Mouse (Mus musculus) lung, embryonic 15.5 days (tissue): ENCODE data around the gene Abhd12b. TPM values are rescaled to one million over a fixed set of nuclear protein-coding genes. Genes with fewer than 3 reads are reported as not detected.

Experiments used
- ATAC-seq: fragments of 200-750 bp; cut with Nextera tagmentation; 2 replicates; pipeline ENCODE4 v1.8.0; 2017; ENCODE audit warnings: moderate number of reproducible peaks, borderline replicate concordance; ENCODE audit not compliant: low FRiP score, low TSS enrichment; ENCODE audit errors: extremely low read depth
- H3K27ac ChIP-seq: fragments of 300-500 bp; sonication (generic); 2 replicates; pipeline ENCODE4 v1.5.1; 2015; ENCODE audit warnings: moderate library complexity, mild to moderate bottlenecking, inconsistent platforms
- H3K27me3 ChIP-seq: fragments of 300-500 bp; sonication (generic); 2 replicates; pipeline ENCODE4 v1.6.1; 2015; ENCODE audit warnings: inconsistent platforms
- H3K36me3 ChIP-seq: fragments of 300-500 bp; sonication (generic); 2 replicates; pipeline ENCODE4 v1.6.1; 2015; ENCODE audit warnings: inconsistent platforms
- H3K4me1 ChIP-seq: fragments of 300-500 bp; sonication (generic); 2 replicates; pipeline ENCODE4 v1.6.1; 2015; ENCODE audit warnings: inconsistent platforms
- H3K4me2 ChIP-seq: fragments of 300-500 bp; sonication (generic); 2 replicates; pipeline ENCODE4 v1.6.1; 2015; ENCODE audit warnings: inconsistent platforms, mild to moderate bottlenecking, moderate library complexity
- H3K4me3 ChIP-seq: fragments of 300-500 bp; sonication (generic); 2 replicates; pipeline ENCODE4 v1.5.1; 2015; ENCODE audit warnings: mild to moderate bottlenecking, inconsistent platforms
- H3K9ac ChIP-seq: fragments of 300-500 bp; sonication (generic); 2 replicates; pipeline ENCODE4 v1.6.1; 2015; ENCODE audit warnings: inconsistent platforms
- H3K9me3 ChIP-seq: fragments of 300-500 bp; sonication (generic); 2 replicates; pipeline ENCODE4 v1.6.1; 2016; ENCODE audit warnings: inconsistent platforms
- WGBS: fragments of 180-500 bp; shearing (Covaris S2); methylation state at CpG from one replicate; pipeline ENCODE4 v1.1.7; 2015; 5-methylcytosine and 5-hydroxymethylcytosine counted together
- polyA plus RNA-seq: library from polyadenylated mRNA; unstranded; fragments of >200 nt; fragmentation: Nextera tagmentation; extraction: Ambion mirVana; gene quantifications from 2 replicates; pipeline ENCODE4 v1.2.1, GENCODE M21; 2015

The Abhd12b gene
- polyA plus RNA-seq, 1 experiment from 2014 or later: 0.11 TPM

GRCm38 (mm10) chr12:70117146-70117545 lies 36.8 kb upstream of the Abhd12b start:
- Histone ChIP-seq H3K9me3 (no peaks in the 10 kb centered on the region), H3K4me3 (no peak overlapping the region), H3K9ac (no peak overlapping the region), H3K27ac (no peak overlapping the region), H3K27me3 (no peaks in the 10 kb centered on the region), H3K4me2 (no peak overlapping the region), H3K4me1 (peaks cover 3% of the 10 kb centered on the region; the same call in 1 of the 2 replicates), H3K36me3 (no peaks in the 10 kb centered on the region)
- ATAC-seq: no peak
- 79% methylated on average over 10 of the region's 10 CpGs for WGBS

- Histone ChIP-seq H3K4me2 (no peak overlapping the region), H3K4me1 (no peaks in the 10 kb centered on the region), H3K9ac (no peak overlapping the region), H3K4me3 (no peak overlapping the region), H3K36me3 (no peaks in the 10 kb centered on the region), H3K27ac (no peak overlapping the region), H3K9me3 (no peaks in the 10 kb centered on the region), H3K27me3 (no peaks in the 10 kb centered on the region)
- 79% methylated on average over 10 of the region's 10 CpGs for WGBS
- ATAC-seq: no peak
These were observed 35.1 kb upstream of the Abhd12b start for GRCm38 (mm10) chr12:70118721-70119345.

GRCm38 (mm10) chr12:70119552-70119951 lies 34.4 kb upstream of the Abhd12b start:
- Histone ChIP-seq H3K9me3 (no peaks in the 10 kb centered on the region), H3K27me3 (no peaks in the 10 kb centered on the region), H3K4me1 (no peaks in the 10 kb centered on the region), H3K4me3 (no peak overlapping the region), H3K4me2 (no peak overlapping the region), H3K27ac (no peak overlapping the region), H3K36me3 (no peaks in the 10 kb centered on the region), H3K9ac (no peak overlapping the region)
- ATAC-seq: no peak
- WGBS: 37% methylated on average over 2 of the region's 2 CpGs

- no peak overlapping the region for H3K4me2 ChIP-seq
- no peaks in the 10 kb centered on the region for H3K4me1 ChIP-seq
- no peak overlapping the region for H3K9ac ChIP-seq
- H3K27me3 ChIP-seq: no peaks in the 10 kb centered on the region
- H3K27ac ChIP-seq: no peak overlapping the region
- H3K36me3 ChIP-seq: no peaks in the 10 kb centered on the region
- H3K4me3 ChIP-seq: no peak overlapping the region
- no peaks in the 10 kb centered on the region for H3K9me3 ChIP-seq
- no peak for ATAC-seq
- WGBS: 73% methylated on average over 4 of the region's 4 CpGs
These were observed 27.3 kb upstream of the Abhd12b start for GRCm38 (mm10) chr12:70126626-70127025.

- Histone ChIP-seq H3K4me3 (no peak overlapping the region), H3K9me3 (no peaks in the 10 kb centered on the region), H3K4me1 (no peaks in the 10 kb centered on the region), H3K27ac (no peak overlapping the region), H3K4me2 (no peak overlapping the region), H3K9ac (no peak overlapping the region), H3K27me3 (no peaks in the 10 kb centered on the region), H3K36me3 (no peaks in the 10 kb centered on the region)
- ATAC-seq: no peak
- WGBS: 28% methylated on average over 5 of the region's 5 CpGs
These were observed 24.8 kb upstream of the Abhd12b start for GRCm38 (mm10) chr12:70129105-70129504.

GRCm38 (mm10) chr12:70131042-70131675 lies 22.8 kb upstream of the Abhd12b start:
- H3K9ac ChIP-seq: peak overlapping the region; percentile 22; the same call in 1 of the 2 replicates
- H3K27me3 ChIP-seq: no peaks in the 10 kb centered on the region
- 37% methylated on average over 20 of the region's 20 CpGs for WGBS
- no peaks in the 10 kb centered on the region for H3K36me3 ChIP-seq
- no peak for ATAC-seq
- no peaks in the 10 kb centered on the region for H3K4me1 ChIP-seq
- no peaks in the 10 kb centered on the region for H3K9me3 ChIP-seq
- peak overlapping the region; percentile 30 for H3K4me3 ChIP-seq
- H3K4me2 ChIP-seq: peak overlapping the region; percentile 48
- no peak overlapping the region for H3K27ac ChIP-seq

GRCm38 (mm10) chr12:70134627-70135235 lies 19.2 kb upstream of the Abhd12b start:
- Histone ChIP-seq H3K27ac (no peak overlapping the region), H3K4me1 (peaks cover 9% of the 10 kb centered on the region; the same call in 1 of the 2 replicates), H3K4me2 (no peak overlapping the region), H3K9me3 (no peaks in the 10 kb centered on the region), H3K27me3 (no peaks in the 10 kb centered on the region), H3K4me3 (no peak overlapping the region), H3K9ac (no peak overlapping the region), H3K36me3 (no peaks in the 10 kb centered on the region)
- WGBS: 81% methylated on average over 20 of the region's 20 CpGs
- no peak for ATAC-seq

- H3K4me1 ChIP-seq: peaks cover 9% of the 10 kb centered on the region; the same call in 1 of the 2 replicates
- ATAC-seq: no peak
- H3K4me3 ChIP-seq: no peak overlapping the region
- no peaks in the 10 kb centered on the region for H3K9me3 ChIP-seq
- H3K27me3 ChIP-seq: no peaks in the 10 kb centered on the region
- no peak overlapping the region for H3K27ac ChIP-seq
- H3K36me3 ChIP-seq: no peaks in the 10 kb centered on the region
- peak overlapping the region; percentile 22; the same call in 1 of the 2 replicates for H3K4me2 ChIP-seq
- 43% methylated on average over 12 of the region's 12 CpGs for WGBS
- no peak overlapping the region for H3K9ac ChIP-seq
These were observed 17.7 kb upstream of the Abhd12b start for GRCm38 (mm10) chr12:70136185-70136756.

GRCm38 (mm10) chr12:70137095-70137494 lies 16.8 kb upstream of the Abhd12b start:
- ATAC-seq: no peak
- Histone ChIP-seq H3K4me3 (no peak overlapping the region), H3K9me3 (no peaks in the 10 kb centered on the region), H3K36me3 (no peaks in the 10 kb centered on the region), H3K27me3 (no peaks in the 10 kb centered on the region), H3K9ac (no peak overlapping the region), H3K27ac (no peak overlapping the region), H3K4me2 (no peak overlapping the region), H3K4me1 (peaks cover 9% of the 10 kb centered on the region; the same call in 1 of the 2 replicates)
- 71% methylated on average over 4 of the region's 4 CpGs for whole genome bisulfite sequencing

- Histone ChIP-seq H3K9me3 (no peaks in the 10 kb centered on the region), H3K27ac (no peak overlapping the region), H3K4me3 (no peak overlapping the region), H3K4me1 (peaks cover 9% of the 10 kb centered on the region; the same call in 1 of the 2 replicates), H3K9ac (no peak overlapping the region), H3K27me3 (no peaks in the 10 kb centered on the region), H3K4me2 (no peak overlapping the region), H3K36me3 (no peaks in the 10 kb centered on the region)
- WGBS: 47% methylated on average over 9 of the region's 9 CpGs
- ATAC-seq: no peak
These were observed 16.3 kb upstream of the Abhd12b start for GRCm38 (mm10) chr12:70137626-70138025.

- no peaks in the 10 kb centered on the region for H3K36me3 ChIP-seq
- no peaks in the 10 kb centered on the region for H3K9me3 ChIP-seq
- H3K4me3 ChIP-seq: no peak overlapping the region
- no peaks in the 10 kb centered on the region for H3K27me3 ChIP-seq
- no peak overlapping the region for H3K27ac ChIP-seq
- WGBS: 60% methylated on average over 4 of the region's 4 CpGs
- peaks cover 13% of the 10 kb centered on the region; the same call in 1 of the 2 replicates for H3K4me1 ChIP-seq
- no peak overlapping the region for H3K4me2 ChIP-seq
- ATAC-seq: no peak
- H3K9ac ChIP-seq: no peak overlapping the region
These were observed 14.1 kb upstream of the Abhd12b start for GRCm38 (mm10) chr12:70139871-70140270.

- Histone ChIP-seq H3K4me2 (no peak overlapping the region), H3K4me3 (no peak overlapping the region), H3K9me3 (no peaks in the 10 kb centered on the region), H3K9ac (no peak overlapping the region), H3K27ac (no peak overlapping the region), H3K27me3 (no peaks in the 10 kb centered on the region), H3K36me3 (no peaks in the 10 kb centered on the region), H3K4me1 (peaks cover 18% of the 10 kb centered on the region)
- no peak for ATAC-seq
- WGBS: 94% methylated on average over 5 of the region's 5 CpGs
These were observed 13.4 kb upstream of the Abhd12b start for GRCm38 (mm10) chr12:70140542-70140941.
